Mouse (Mus musculus) ES-E14 (cell line): ENCODE data around the gene Taar3.

ENCODE experiments used
- CHD2 ChIP-seq: IDR thresholded peaks from 2 replicates; pipeline ENCODE4 v1.6.1; 2014; ENCODE audit warnings: mild to moderate bottlenecking, low read depth, low read length, inconsistent platforms
- MAFK ChIP-seq: IDR thresholded peaks from 2 replicates; pipeline ENCODE4 v1.6.1; 2014; ENCODE audit warnings: mild to moderate bottlenecking, low read depth, low read length, inconsistent platforms; ENCODE audit not compliant: insufficient read depth
- ZNF384 ChIP-seq: IDR thresholded peaks from 2 replicates; pipeline ENCODE4 v1.6.1; 2012; ENCODE audit warnings: low read depth, low read length, inconsistent platforms

DNA sequence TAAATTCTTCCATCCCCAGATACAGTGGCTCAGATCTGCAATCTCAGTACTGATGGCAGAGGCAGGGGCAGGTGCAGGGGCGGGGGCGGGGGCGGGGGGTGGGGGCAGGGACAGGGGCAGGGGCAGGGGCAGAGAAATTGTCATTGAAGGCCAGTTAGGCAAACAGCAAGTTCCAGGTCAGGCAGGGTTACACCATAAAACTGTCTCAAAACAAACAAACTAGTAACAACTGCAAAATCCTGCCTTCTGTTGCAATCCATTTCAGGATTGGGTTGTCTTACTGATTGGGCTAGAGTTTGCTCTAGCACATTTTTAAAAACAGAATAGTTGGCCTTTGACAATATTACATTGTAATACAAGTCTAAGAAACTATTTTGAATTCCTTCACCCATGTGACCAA lies 26.9 kb upstream of the Taar3 start:
- TF ChIP-seq CHD2 (no peak), MAFK (no peak), ZNF384 (no peak)
